In the genomic region with DNA sequence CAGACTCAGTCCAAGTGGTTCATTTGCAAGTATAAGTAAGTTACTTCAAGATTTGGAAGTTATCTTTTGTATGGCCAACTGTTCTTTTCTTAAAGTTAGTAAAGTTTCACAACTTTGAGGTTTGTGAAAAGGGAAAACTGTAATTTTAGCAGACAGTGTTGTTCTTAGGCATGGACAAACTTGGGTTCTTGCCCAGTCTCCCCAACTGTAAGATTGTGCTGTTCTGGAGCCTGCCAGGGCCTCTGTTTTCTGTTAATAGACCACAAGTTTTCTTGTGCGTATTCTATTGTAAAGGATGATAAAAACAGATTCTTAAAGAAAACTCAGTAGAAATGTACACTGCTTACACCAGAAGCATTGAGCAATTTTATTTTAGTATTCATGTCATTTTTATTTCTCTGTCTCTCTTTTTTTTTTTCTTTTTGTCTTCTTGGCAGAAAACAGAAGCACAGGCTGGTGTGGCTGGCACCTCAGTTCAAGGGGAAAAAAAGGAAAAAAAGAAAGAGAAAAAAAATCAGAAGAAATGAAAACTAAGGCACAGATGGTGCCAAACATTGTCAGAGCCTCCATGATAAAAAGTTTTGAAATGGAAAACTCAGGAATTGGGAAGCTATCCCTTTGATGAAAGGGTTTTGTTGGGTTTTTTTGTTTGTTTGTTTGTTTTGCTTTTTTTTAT, we compare ENCODE assay signal across 16 mouse cellular contexts.
DNase-seq lines count a peak whose midpoint lies in the region; ATAC-seq lines count a peak whose summit lies in the region.
"Had no signal": no experiment of that assay in that cellular context is flagged by ENCODE, and none has a peak within 500 bp of the region (broad histone marks: within the 10 kb centered on the region; RNA-seq: fewer than 3 reads in every experiment).

No protein-coding gene starts in this region.

- 73% methylated on average over 1 of the region's 1 CpGs for WGBS in forebrain, embryonic 13.5 days
- 91% methylated on average over 1 of the region's 1 CpGs for WGBS in forebrain, embryonic 11.5 days

- H3K4me1 ChIP-seq in forebrain, embryonic 13.5 days, result no peaks in the 10 kb centered on the region
- H3K4me1 ChIP-seq in forebrain, embryonic 11.5 days (replicated peaks; ENCODE audit: control insufficient read depth, insufficient read depth, low read length), result no peaks in the 10 kb centered on the region
- H3K4me1 ChIP-seq: kidney, embryonic 15.5 days; midbrain, embryonic 10.5 days had no signal

- no peak overlapping the region for H3K4me3 ChIP-seq in forebrain, embryonic 13.5 days
- no peak overlapping the region for H3K4me3 ChIP-seq in forebrain, embryonic 11.5 days (ENCODE audit: low read depth, low read length)
- H3K4me3 ChIP-seq: kidney, embryonic 15.5 days; midbrain, embryonic 10.5 days had no signal

- no peak overlapping the region for H3K9ac ChIP-seq in forebrain, embryonic 13.5 days
- no peak overlapping the region for H3K9ac ChIP-seq in forebrain, embryonic 11.5 days (ENCODE audit: low read length)
- H3K9ac ChIP-seq: kidney, embryonic 15.5 days had no signal

- intact Hi-C loops in left cerebral cortex, postnatal 36 days (cut with DNase I), result no loop called here
- intact Hi-C loops in gastrocnemius, postnatal 36 days (cut with DNase I), result no loop called here

- H3K27ac ChIP-seq in forebrain, embryonic 13.5 days, result no peak overlapping the region
- H3K27ac ChIP-seq in forebrain, embryonic 11.5 days (ENCODE audit: low read depth, low read length), result no peak overlapping the region
- H3K27ac ChIP-seq: kidney, embryonic 15.5 days; midbrain, embryonic 10.5 days had no signal

- no peak for DNase-seq in forebrain, embryonic 11.5 days (ENCODE audit: low spot score)
- DNase-seq in Muller cell, postnatal 12 days (ENCODE audit: inconsistent ontology term), result peak; percentile 57
- peak; percentile 46 to 71 for DNase-seq in frontal cortex, adult 2 months (ENCODE audit: extremely low spot score in 1 of 2, low spot score in 1 of 2)
- peak; percentile 45 to 49 for DNase-seq in left cerebral cortex, postnatal 36 days (ENCODE audit: low spot score in 2 of 2)
- DNase-seq in gastrocnemius, postnatal 36 days, result no peak
- DNase-seq in retina, embryonic 14.5 days (ENCODE audit: low spot score), result no peak
- DNase-seq: cerebellum, adult 9-11 months; heart, postnatal 36 days; lung, postnatal 10 days; thymus, adult 18-20 months had no signal

- 0 out of 2 replicates have a peak, but pooled peaks cover 5% of the 10 kb centered on the region for H3K9me3 ChIP-seq in forebrain, embryonic 13.5 days (replicated peaks)
- H3K9me3 ChIP-seq in forebrain, embryonic 11.5 days (ENCODE audit: control insufficient read depth, low read length), result no peaks in the 10 kb centered on the region
- H3K9me3 ChIP-seq: kidney, embryonic 15.5 days; midbrain, embryonic 10.5 days had no signal

- no peak overlapping the region for H3K4me2 ChIP-seq in forebrain, embryonic 13.5 days
- no peak overlapping the region for H3K4me2 ChIP-seq in forebrain, embryonic 11.5 days (ENCODE audit: low read depth, low read length, severe bottlenecking)
- H3K4me2 ChIP-seq: kidney, embryonic 15.5 days; liver, embryonic 11.5 days had no signal

- no peaks in the 10 kb centered on the region for H3K36me3 ChIP-seq in forebrain, embryonic 13.5 days (ENCODE audit: poor library complexity, severe bottlenecking)
- H3K36me3 ChIP-seq in forebrain, embryonic 11.5 days (ENCODE audit: control insufficient read depth, insufficient read depth, low read length), result no peaks in the 10 kb centered on the region
- H3K36me3 ChIP-seq: kidney, embryonic 15.5 days; midbrain, embryonic 10.5 days had no signal

- H3K27me3 ChIP-seq in forebrain, embryonic 13.5 days, result no peaks in the 10 kb centered on the region
- no peaks in the 10 kb centered on the region for H3K27me3 ChIP-seq in forebrain, embryonic 11.5 days (ENCODE audit: control insufficient read depth, insufficient read depth, low read length)
- H3K27me3 ChIP-seq: kidney, embryonic 15.5 days had no signal

- ATAC-seq in forebrain, embryonic 13.5 days, result peak; percentile 79; the same call in 1 of the 2 replicates
- ATAC-seq in forebrain, embryonic 11.5 days (replicated peaks; ENCODE audit: low FRiP score), result no peak
- ATAC-seq in granulocyte monocyte progenitor cell, adult 5-6 weeks (replicated peaks; ENCODE audit: poor library complexity, severe bottlenecking), result no peak
- ATAC-seq: inflammation-experienced regulatory T-cells, adult 6 months had no signal

Comparison
In these comparisons a context has a peak if more than half of its experiments do, and no peak if none do; other contexts are left out.
1. DNase-seq: peak in Muller cell, postnatal 12 days (single experiment), frontal cortex, adult 2 months (2 of 2) and left cerebral cortex, postnatal 36 days (2 of 2); none in forebrain, embryonic 11.5 days (single experiment), gastrocnemius, postnatal 36 days (0 of 2) and retina, embryonic 14.5 days (single experiment).